Mouse (Mus musculus) embryonic facial prominence, embryonic 15.5 days (tissue): ENCODE data around the gene Plekhh1. TPM values are rescaled to one million over a fixed set of nuclear protein-coding genes. Genes with fewer than 3 reads are reported as not detected.

Experiments
- polyA plus RNA-seq: library from polyadenylated mRNA; unstranded; fragments of >200 nt; fragmentation: Nextera tagmentation; extraction: Ambion mirVana; gene quantifications from 2 replicates; pipeline ENCODE4 v1.2.1, GENCODE M21; 2015

Plekhh1 gene
- polyA plus RNA-seq, 1 experiment from 2014 or later = 4.2 TPM

Other genes starting within 250 kb of the Plekhh1 start
- 68.1 and 71.0 TPM in 2 replicates for gene Atp6v1d, start 167.5 kb upstream of the Plekhh1 start, polyA plus RNA-seq
- 180 TPM in 2 replicates for gene Eif2s1, start 167.3 kb upstream of the Plekhh1 start, polyA plus RNA-seq
- gene Plek2, start 122.2 kb upstream of the Plekhh1 start, polyA plus RNA-seq = 9.1 and 11.2 TPM in 2 replicates
- gene Tmem229b, start 21.5 kb upstream of the Plekhh1 start, polyA plus RNA-seq = 10.3 and 11.8 TPM in 2 replicates
- 32.6 and 34.8 TPM in 2 replicates for gene Pigh, start 60.5 kb downstream of the Plekhh1 start, polyA plus RNA-seq
- gene Arg2, start 101.6 kb downstream of the Plekhh1 start, polyA plus RNA-seq = 5.5 and 7.4 TPM in 2 replicates
- 98.3 and 107 TPM in 2 replicates for gene Vti1b, start 143.5 kb downstream of the Plekhh1 start, polyA plus RNA-seq
- gene Rdh11, start 163.1 kb downstream of the Plekhh1 start, polyA plus RNA-seq = 23.7 and 24.8 TPM in 2 replicates
- gene Rdh12, start 179.8 kb downstream of the Plekhh1 start, polyA plus RNA-seq = 20.5 and 22.0 TPM in 2 replicates